Mouse (Mus musculus) heart, postnatal 0 days (tissue): ENCODE measurements around the gene Dnajb6. TPM values are rescaled to one million over a fixed set of nuclear protein-coding genes. Genes with fewer than 3 reads are reported as not detected.
"Not testable (repeated sequence)": the region's sequence is repeated elsewhere in the genome, so short reads cannot be mapped to it uniquely, and the experiment has no call there.

ENCODE experiments used
- ATAC-seq: fragments of 200-750 bp; cut with Nextera tagmentation; 2 replicates; pipeline ENCODE4 v1.8.0; 2017; ENCODE audit warnings: low read depth, moderate number of reproducible peaks, moderate library complexity; ENCODE audit not compliant: insufficient read depth
- DNase-seq: peaks from one replicate; pipeline ENCODE4 v3.0.0-alpha.2; 2016; ENCODE audit warnings: low spot score
- H3K27ac ChIP-seq: fragments of 300-500 bp; sonication (generic); 2 replicates; pipeline ENCODE4 v1.5.1; 2014; ENCODE audit warnings: low read depth, mild to moderate bottlenecking
- H3K27me3 ChIP-seq: fragments of 300-500 bp; sonication (generic); 2 replicates; pipeline ENCODE4 v1.6.1; 2014; ENCODE audit warnings: low read length, mixed read lengths; ENCODE audit not compliant: control insufficient read depth, insufficient read depth
- H3K36me3 ChIP-seq: fragments of 300-500 bp; sonication (generic); replicated peaks from 2 replicates; pipeline ENCODE4 v1.6.1; 2014; ENCODE audit warnings: low read length, mixed read lengths; ENCODE audit not compliant: control insufficient read depth, insufficient read depth
- H3K4me1 ChIP-seq: fragments of 300-500 bp; sonication (generic); 2 replicates; pipeline ENCODE4 v1.6.1; 2014; ENCODE audit warnings: antibody characterized with exemption; ENCODE audit not compliant: control insufficient read depth, insufficient read depth
- H3K4me2 ChIP-seq: fragments of 300-500 bp; sonication (generic); 2 replicates; pipeline ENCODE4 v1.6.1; 2014; ENCODE audit warnings: low read depth, mild to moderate bottlenecking, low read length, moderate library complexity
- H3K4me3 ChIP-seq: fragments of 300-500 bp; sonication (generic); 2 replicates; pipeline ENCODE4 v1.5.1; 2014; ENCODE audit warnings: low read depth, low read length
- H3K9ac ChIP-seq: fragments of 300-500 bp; sonication (generic); replicated peaks from 2 replicates; pipeline ENCODE4 v1.6.1; 2014; ENCODE audit warnings: low read depth, low read length, mixed read lengths
- H3K9me3 ChIP-seq: fragments of 300-500 bp; sonication (generic); replicated peaks from 2 replicates; pipeline ENCODE4 v1.6.1; 2016; ENCODE audit warnings: low read length; ENCODE audit not compliant: control insufficient read depth
- CTCF ChIP-seq: IDR thresholded peaks from 2 replicates; pipeline ENCODE4 v1.5.1; 2016; ENCODE audit warnings: antibody characterized with exemption, control low read depth, low read depth
- EP300 ChIP-seq: IDR thresholded peaks from 2 replicates; pipeline ENCODE4 v1.6.1; 2016; ENCODE audit warnings: antibody characterized with exemption, low read depth
- WGBS: fragments of 180-500 bp; shearing (Covaris S2); extraction: QIAGEN DNeasy Blood & Tissue Kit; methylation state at CpG from one replicate; pipeline ENCODE4 v1.1.7; 2014; 5-methylcytosine and 5-hydroxymethylcytosine counted together
- polyA plus RNA-seq: library from polyadenylated mRNA; unstranded; fragments of >200 nt; fragmentation: Nextera tagmentation; extraction: Ambion mirVana; gene quantifications from 2 replicates; pipeline ENCODE4 v1.2.1, GENCODE M21; 2015
- total RNA-seq: library from RNA; depleted of rRNA; stranded (reverse); fragments of >200 nt; gene quantifications from 2 replicates; pipeline ENCODE4 v1.2.3, GENCODE M21; 2014; ENCODE audit warnings: low replicate concordance

Dnajb6 gene
- total and polyA plus RNA-seq, 2 experiments from 2014 or later: 37.2 to 88.6 TPM

DNA sequence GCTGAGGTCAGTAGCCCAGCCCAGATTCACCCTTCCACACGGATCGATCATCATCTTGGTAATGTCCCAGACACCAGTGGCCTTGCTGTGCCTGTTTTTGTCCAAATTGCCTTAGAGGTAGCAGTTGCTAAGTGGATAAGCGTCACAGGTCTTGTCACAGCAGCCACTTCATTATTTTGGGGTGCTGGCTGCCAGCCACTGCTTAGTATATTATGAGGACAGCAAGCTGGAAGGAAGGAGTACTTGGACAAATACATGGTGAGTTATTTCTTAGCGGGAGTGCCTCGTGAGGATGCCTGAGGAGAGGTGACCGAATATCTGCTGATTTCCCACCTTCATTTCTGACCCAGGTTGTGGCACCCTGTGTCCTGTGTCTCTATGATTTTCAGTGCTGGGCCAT is 42.5 kb downstream of the Dnajb6 start:
- Histone ChIP-seq H3K4me1 (peaks cover 33% of the 10 kb centered on the region), H3K9me3 (no peaks in the 10 kb centered on the region), H3K27me3 (no peaks in the 10 kb centered on the region), H3K9ac (no peak overlapping the region), H3K4me2 (no peak overlapping the region), H3K36me3 (0 out of 2 replicates have a peak, but pooled peaks cover 27% of the 10 kb centered on the region), H3K4me3 (no peak overlapping the region), H3K27ac (no peak overlapping the region)
- ATAC-seq (no peak), DNase-seq (no peak)
- 62% methylated on average over 6 of the region's 6 CpGs for WGBS
- TF ChIP-seq CTCF: no peak
- TF ChIP-seq EP300: no peak

DNA sequence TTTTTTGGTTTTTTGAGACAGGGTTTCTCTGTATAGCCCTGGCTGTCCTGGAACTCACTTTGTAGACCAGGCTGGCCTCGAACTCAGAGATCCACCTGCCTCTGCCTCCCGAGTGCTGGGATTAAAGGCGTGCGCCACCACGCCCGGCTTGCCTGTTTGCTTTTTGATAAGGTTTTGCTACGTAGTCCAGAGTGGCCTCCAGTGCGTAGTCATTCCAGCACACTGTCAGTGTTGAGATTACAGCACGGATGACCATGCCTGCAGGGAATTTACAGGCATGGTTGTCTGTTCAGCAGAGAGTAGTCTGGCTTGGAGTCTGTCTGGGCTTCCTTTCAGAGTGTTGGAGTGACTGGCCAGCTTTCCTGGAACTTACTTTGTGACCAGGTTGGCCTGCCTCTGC is 44.2 kb downstream of the Dnajb6 start:
- not testable (repeated sequence) for DNase-seq, H3K9ac ChIP-seq, H3K4me3 ChIP-seq, H3K9me3 ChIP-seq, ATAC-seq, H3K4me2 ChIP-seq, H3K27me3 ChIP-seq
- H3K4me1 ChIP-seq: peaks cover 19% of the 10 kb centered on the region; the same call in 1 of the 2 replicates
- 0 out of 2 replicates have a peak, but pooled peaks cover 27% of the 10 kb centered on the region for H3K36me3 ChIP-seq
- WGBS: 51% methylated on average over 9 of the region's 9 CpGs
- H3K27ac ChIP-seq: peak overlapping the region; percentile 15; the same call in 1 of the 2 replicates

DNA sequence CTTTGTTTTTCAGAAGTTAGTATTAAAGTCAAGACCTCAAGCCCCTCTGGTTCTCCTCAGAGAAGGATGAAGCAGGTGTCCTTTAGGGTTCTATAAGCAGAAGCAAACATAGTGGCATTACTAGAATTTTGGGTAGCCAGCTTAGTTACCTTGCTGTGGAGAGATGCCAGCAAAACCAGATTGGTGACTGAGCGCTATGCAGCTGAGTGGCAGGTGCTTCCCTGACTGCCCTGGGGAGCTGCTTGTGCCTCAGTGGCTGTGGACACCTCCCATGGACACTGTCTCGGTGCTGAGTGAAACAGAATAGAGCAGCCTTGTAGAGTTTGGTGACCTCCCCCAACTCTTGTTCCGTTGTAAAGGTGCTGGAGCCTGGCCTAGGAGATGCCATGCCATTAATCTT is 46.8 kb downstream of the Dnajb6 start:
- H3K4me3 ChIP-seq: no peak overlapping the region
- no peak overlapping the region for H3K9ac ChIP-seq
- no peaks in the 10 kb centered on the region for H3K9me3 ChIP-seq
- no peaks in the 10 kb centered on the region for H3K27me3 ChIP-seq
- peaks cover 5% of the 10 kb centered on the region; the same call in 1 of the 2 replicates for H3K4me1 ChIP-seq
- H3K4me2 ChIP-seq: no peak overlapping the region
- ATAC-seq (no peak), DNase-seq (no peak)
- H3K27ac ChIP-seq: no peak overlapping the region
- WGBS: 97% methylated on average over 3 of the region's 3 CpGs
- 0 out of 2 replicates have a peak, but pooled peaks cover 27% of the 10 kb centered on the region for H3K36me3 ChIP-seq
- TF ChIP-seq EP300 (no peak), CTCF (no peak)

DNA sequence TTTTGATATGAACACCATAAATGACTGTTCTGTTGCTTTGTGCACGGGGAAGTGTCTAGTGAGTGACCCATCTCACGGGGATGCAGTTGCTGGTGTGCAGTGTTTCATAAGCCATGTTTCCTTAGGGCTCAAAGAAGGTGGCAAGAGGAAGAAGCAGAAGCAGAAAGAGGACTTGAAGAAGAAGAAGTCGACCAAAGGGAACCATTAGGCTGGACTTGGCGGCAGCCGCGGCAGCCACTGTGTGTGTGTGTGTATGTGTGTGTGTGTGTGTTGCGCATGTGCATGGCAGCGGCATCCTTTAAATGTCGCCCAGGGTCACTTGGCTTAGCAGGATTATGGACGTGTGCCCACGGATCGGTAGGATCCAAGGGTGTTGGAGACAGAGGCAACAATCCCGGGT is 49.4 kb downstream of the Dnajb6 start:
- ATAC-seq, H3K9me3 ChIP-seq, H3K27ac ChIP-seq, H3K4me3 ChIP-seq, DNase-seq, H3K4me1 ChIP-seq, H3K4me2 ChIP-seq, H3K27me3 ChIP-seq, H3K9ac ChIP-seq: not testable (repeated sequence)
- WGBS: 82% methylated on average over 9 of the region's 13 CpGs
- H3K36me3 ChIP-seq: 0 out of 2 replicates have a peak, but pooled peaks cover 12% of the 10 kb centered on the region

DNA sequence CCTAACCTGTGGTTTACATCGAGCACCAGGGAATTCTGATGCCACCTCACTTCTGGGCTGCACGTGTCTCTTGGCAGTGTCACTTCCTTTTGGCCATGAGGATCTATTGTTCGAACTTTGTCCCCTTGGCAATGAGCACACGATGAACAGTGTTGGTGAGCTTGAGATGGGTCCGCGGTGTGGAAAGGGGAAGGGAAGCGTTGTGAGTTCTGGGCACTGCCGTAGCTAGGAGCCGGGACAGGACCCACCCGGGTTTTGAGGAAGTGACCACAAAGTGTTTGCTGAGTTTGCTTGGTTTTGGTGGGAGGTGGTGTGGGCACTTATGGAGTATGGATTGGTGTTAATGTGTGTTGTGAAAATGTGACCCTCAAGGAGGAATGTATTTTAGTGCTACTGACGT is 50.5 kb downstream of the Dnajb6 start:
- WGBS: 97% methylated on average over 1 of the region's 11 CpGs
- not testable (repeated sequence) for H3K4me2 ChIP-seq

DNA sequence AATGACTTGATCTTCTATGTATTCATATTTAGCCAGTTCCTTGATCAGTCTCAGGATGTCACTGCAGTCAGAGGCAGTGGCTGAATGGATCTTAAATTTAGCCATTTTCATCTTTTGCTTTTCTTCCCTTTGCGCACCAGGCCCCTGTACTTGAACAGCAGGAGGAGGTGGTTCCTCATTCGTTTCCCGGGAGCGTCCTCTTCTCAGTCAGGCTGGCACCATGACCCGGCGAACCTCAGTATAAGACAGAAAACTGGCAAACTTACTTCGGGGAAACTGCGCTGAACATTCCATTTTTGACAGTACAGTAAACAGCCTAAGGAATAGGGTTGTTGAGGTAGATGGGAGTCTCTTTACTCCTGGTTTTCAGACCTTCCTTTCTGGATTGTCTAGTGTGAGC is 59.4 kb downstream of the Dnajb6 start:
- not testable (repeated sequence) for H3K9me3 ChIP-seq

More for the DNA sequence above, 50.5 kb downstream of the Dnajb6 start:
- H3K27ac ChIP-seq, ATAC-seq, H3K9ac ChIP-seq, H3K27me3 ChIP-seq, H3K4me3 ChIP-seq, H3K4me1 ChIP-seq, H3K9me3 ChIP-seq, DNase-seq: not testable (repeated sequence)
- H3K36me3 ChIP-seq: 0 out of 2 replicates have a peak, but pooled peaks cover 12% of the 10 kb centered on the region

More for the DNA sequence above, 59.4 kb downstream of the Dnajb6 start:
- not testable (repeated sequence) for H3K4me2 ChIP-seq, H3K36me3 ChIP-seq, H3K9ac ChIP-seq, H3K4me1 ChIP-seq, ATAC-seq, DNase-seq, H3K4me3 ChIP-seq, H3K27me3 ChIP-seq, H3K27ac ChIP-seq
- 96% methylated on average over 5 of the region's 8 CpGs for WGBS
